Mouse (Mus musculus): Measurements from ENCODE around the gene Rps27rt. TPM values are rescaled to one million over a fixed set of nuclear protein-coding genes. Genes with fewer than 3 reads are reported as not detected.

Gene Rps27rt
- polyA plus RNA-seq, 1 experiment from 2014 or later, result 259 TPM

Other genes with a start within 250 kb of the Rps27rt start
- 104 TPM in 2 replicates for gene Cmtm7, start 200.9 kb downstream of the Rps27rt start, polyA plus RNA-seq (2016; fragmentation: Nextera tagmentation; extraction: Ambion mirVana)
- 14.9 and 16.2 TPM in 2 replicates for gene Cmtm8, start 138.6 kb downstream of the Rps27rt start, polyA plus RNA-seq (2016; fragmentation: Nextera tagmentation; extraction: Ambion mirVana)
- 15.5 and 19.3 TPM in 2 replicates for gene Gpd1l, start 48.8 kb downstream of the Rps27rt start, polyA plus RNA-seq (2016; fragmentation: Nextera tagmentation; extraction: Ambion mirVana)
- 2.6 TPM in 2 replicates for gene Osbpl10, start 4.2 kb downstream of the Rps27rt start, polyA plus RNA-seq (2016; fragmentation: Nextera tagmentation; extraction: Ambion mirVana)

Data from heart, embryonic 12.5 days (tissue).